Mouse (Mus musculus): Measurements from ENCODE around the gene Rnf217. TPM values are rescaled to one million over a fixed set of nuclear protein-coding genes. Genes with fewer than 3 reads are reported as not detected.

Rnf217 gene
- polyA plus RNA-seq, 1 experiment = 2.5 TPM

- Histone ChIP-seq H3K4me1 (ENCODE audit: control insufficient read depth, insufficient read depth, low read length) (peaks cover 2% of the 10 kb centered on the region), H3K4me3 (replicated peaks; ENCODE audit: extremely low read depth, low read depth, low read length) (no peak overlapping the region)
- 73% methylated on average over 3 of the region's 3 CpGs for WGBS
- DNase-seq = no peak
- TF ChIP-seq CTCF (IDR thresholded peaks at IDR 0.05; ENCODE audit: insufficient read depth, low read length) = no peak
- TF ChIP-seq POLR2A (IDR thresholded peaks at IDR 0.05; ENCODE audit: borderline replicate concordance, extremely low read depth, low read depth, low read length) = no peak
Observed at GRCm38 (mm10) chr10:31538721-31539120, 70.3 kb downstream of the Rnf217 start.

- TF ChIP-seq POLR2A (IDR thresholded peaks at IDR 0.05; ENCODE audit: borderline replicate concordance, extremely low read depth, low read depth, low read length) (no peak), CTCF (IDR thresholded peaks at IDR 0.05; ENCODE audit: insufficient read depth, low read length) (no peak)
- 53% methylated on average over 2 of the region's 2 CpGs for WGBS
- H3K4me3 ChIP-seq (replicated peaks; ENCODE audit: extremely low read depth, low read depth, low read length) = no peak overlapping the region
- no peak for DNase-seq
- peaks cover 2% of the 10 kb centered on the region for H3K4me1 ChIP-seq (ENCODE audit: control insufficient read depth, insufficient read depth, low read length)
Observed at GRCm38 (mm10) chr10:31538243-31538642, 70.7 kb downstream of the Rnf217 start.

DNA sequence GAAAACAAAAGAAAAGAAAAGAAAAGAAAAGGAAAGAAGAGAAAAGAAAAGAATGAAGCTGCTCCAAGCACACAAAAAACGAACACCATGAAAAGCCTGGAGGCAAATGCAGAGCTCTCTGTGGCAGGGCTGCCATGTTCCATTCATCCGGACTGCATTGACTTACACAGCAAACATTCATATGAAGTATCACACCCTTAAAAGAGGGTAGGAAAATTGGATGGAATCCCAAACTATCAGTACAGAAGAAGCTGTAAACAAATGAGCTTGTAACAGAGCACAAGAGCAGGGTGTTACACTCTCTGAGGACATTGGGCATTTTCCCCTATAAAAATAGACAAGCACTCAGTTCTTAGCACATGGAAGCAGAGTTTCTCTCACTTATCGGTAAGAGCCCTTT lies 71.8 kb downstream of the Rnf217 start:
- DNase-seq = no peak
- Histone ChIP-seq H3K4me1 (ENCODE audit: control insufficient read depth, insufficient read depth, low read length) (peaks cover 2% of the 10 kb centered on the region), H3K4me3 (replicated peaks; ENCODE audit: extremely low read depth, low read depth, low read length) (no peak overlapping the region)
- 52% methylated on average over 3 of the region's 3 CpGs for WGBS
- no peak for TF ChIP-seq POLR2A (IDR thresholded peaks at IDR 0.05; ENCODE audit: borderline replicate concordance, extremely low read depth, low read depth, low read length)
- TF ChIP-seq CTCF (IDR thresholded peaks at IDR 0.05; ENCODE audit: insufficient read depth, low read length) = no peak

DNA sequence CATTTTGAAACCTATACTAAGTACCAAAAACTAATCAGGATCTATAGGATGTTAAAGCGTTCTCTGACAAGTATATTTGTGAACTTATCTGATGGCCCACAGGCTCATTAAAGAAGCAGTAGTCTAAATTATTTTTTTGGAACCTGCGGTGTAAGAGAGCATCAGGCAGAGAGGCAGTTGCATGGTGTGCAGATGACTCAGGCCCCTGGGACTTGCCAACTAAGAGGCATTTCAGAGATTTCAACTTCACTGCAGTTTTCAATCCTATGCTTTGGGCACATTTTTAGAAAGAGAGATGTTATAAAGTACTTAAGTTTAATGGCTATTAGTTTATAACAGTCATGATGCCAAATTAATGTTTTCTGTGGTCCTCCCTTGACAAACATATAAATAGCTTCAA lies 73.9 kb downstream of the Rnf217 start:
- WGBS = 89% methylated on average over 2 of the region's 2 CpGs
- no peak for DNase-seq
- TF ChIP-seq CTCF (IDR thresholded peaks at IDR 0.05; ENCODE audit: insufficient read depth, low read length) (no peak), POLR2A (IDR thresholded peaks at IDR 0.05; ENCODE audit: borderline replicate concordance, extremely low read depth, low read depth, low read length) (no peak)
- no peak overlapping the region for H3K4me3 ChIP-seq (replicated peaks; ENCODE audit: extremely low read depth, low read depth, low read length)
- H3K4me1 ChIP-seq (ENCODE audit: control insufficient read depth, insufficient read depth, low read length) = peaks cover 2% of the 10 kb centered on the region

DNA sequence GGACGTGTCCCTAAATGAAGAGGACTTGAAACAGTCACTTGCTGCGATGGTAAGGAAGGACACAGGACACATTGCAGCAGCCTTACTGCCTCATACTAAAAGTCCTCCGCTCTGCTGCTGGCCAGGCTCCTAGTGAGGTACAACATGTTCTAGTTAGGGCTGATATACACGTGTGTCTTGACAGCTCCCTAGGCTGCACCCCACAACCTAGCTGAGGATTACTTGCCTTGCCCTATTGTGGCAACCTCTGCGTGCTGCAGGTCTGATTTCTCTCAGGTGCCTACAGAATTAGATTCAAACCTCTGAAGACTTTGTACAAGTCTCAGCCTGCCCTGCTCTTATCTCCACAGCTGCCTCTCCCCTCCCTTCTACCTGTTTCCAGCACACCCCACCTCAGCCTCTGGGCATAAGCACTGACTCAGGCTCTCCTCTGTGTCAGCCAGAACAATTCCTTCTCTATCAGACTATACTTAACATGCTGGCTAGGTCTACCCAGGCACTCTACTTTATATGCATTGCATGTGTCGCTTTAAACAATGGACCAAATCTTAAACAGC lies 75.6 kb downstream of the Rnf217 start:
- H3K4me1 ChIP-seq (ENCODE audit: control insufficient read depth, insufficient read depth, low read length) = peaks cover 2% of the 10 kb centered on the region
- TF ChIP-seq POLR2A (IDR thresholded peaks at IDR 0.05; ENCODE audit: borderline replicate concordance, extremely low read depth, low read depth, low read length) (no peak), CTCF (IDR thresholded peaks at IDR 0.05; ENCODE audit: insufficient read depth, low read length) (no peak)
- H3K4me3 ChIP-seq (replicated peaks; ENCODE audit: extremely low read depth, low read depth, low read length) = no peak overlapping the region
- WGBS = 80% methylated on average over 6 of the region's 6 CpGs
- no peak for DNase-seq

GRCm38 (mm10) chr10:31532782-31533181 lies 76.2 kb downstream of the Rnf217 start:
- no peak for DNase-seq
- TF ChIP-seq POLR2A (IDR thresholded peaks at IDR 0.05; ENCODE audit: borderline replicate concordance, extremely low read depth, low read depth, low read length) (no peak), CTCF (IDR thresholded peaks at IDR 0.05; ENCODE audit: insufficient read depth, low read length) (no peak)
- Histone ChIP-seq H3K4me3 (replicated peaks; ENCODE audit: extremely low read depth, low read depth, low read length) (no peak overlapping the region), H3K4me1 (ENCODE audit: control insufficient read depth, insufficient read depth, low read length) (peaks cover 2% of the 10 kb centered on the region)
- WGBS = 79% methylated on average over 2 of the region's 2 CpGs

- H3K4me1 ChIP-seq (ENCODE audit: control insufficient read depth, insufficient read depth, low read length) = no peaks in the 10 kb centered on the region
- no peak overlapping the region for H3K4me3 ChIP-seq (replicated peaks; ENCODE audit: extremely low read depth, low read depth, low read length)
- no peak for DNase-seq
- no peak for TF ChIP-seq POLR2A (IDR thresholded peaks at IDR 0.05; ENCODE audit: borderline replicate concordance, extremely low read depth, low read depth, low read length)
- TF ChIP-seq CTCF (IDR thresholded peaks at IDR 0.05; ENCODE audit: insufficient read depth, low read length) = no peak
- WGBS = 66% methylated on average over 6 of the region's 6 CpGs
Observed at GRCm38 (mm10) chr10:31528297-31528984, 80.5 kb downstream of the Rnf217 start.

- no peak for TF ChIP-seq CTCF (IDR thresholded peaks at IDR 0.05; ENCODE audit: insufficient read depth, low read length)
- WGBS = 81% methylated on average over 3 of the region's 3 CpGs
- H3K4me1 ChIP-seq (ENCODE audit: control insufficient read depth, insufficient read depth, low read length) = peaks cover 2% of the 10 kb centered on the region; the same call in 1 of the 2 replicates
- H3K4me3 ChIP-seq (replicated peaks; ENCODE audit: extremely low read depth, low read depth, low read length) = no peak overlapping the region
- no peak for DNase-seq
Observed at GRCm38 (mm10) chr10:31525705-31526104, 83.3 kb downstream of the Rnf217 start.

GRCm38 (mm10) chr10:31519420-31519819 lies 89.6 kb downstream of the Rnf217 start:
- DNase-seq = no peak
- Histone ChIP-seq H3K4me1 (ENCODE audit: control insufficient read depth, insufficient read depth, low read length) (peaks cover 2% of the 10 kb centered on the region; the same call in 1 of the 2 replicates), H3K4me3 (replicated peaks; ENCODE audit: extremely low read depth, low read depth, low read length) (no peak overlapping the region)
- 67% methylated on average over 1 of the region's 1 CpGs for WGBS
- TF ChIP-seq CTCF (IDR thresholded peaks at IDR 0.05; ENCODE audit: insufficient read depth, low read length) (peak; percentile 53), POLR2A (IDR thresholded peaks at IDR 0.05; ENCODE audit: borderline replicate concordance, extremely low read depth, low read depth, low read length) (no peak)

DNA sequence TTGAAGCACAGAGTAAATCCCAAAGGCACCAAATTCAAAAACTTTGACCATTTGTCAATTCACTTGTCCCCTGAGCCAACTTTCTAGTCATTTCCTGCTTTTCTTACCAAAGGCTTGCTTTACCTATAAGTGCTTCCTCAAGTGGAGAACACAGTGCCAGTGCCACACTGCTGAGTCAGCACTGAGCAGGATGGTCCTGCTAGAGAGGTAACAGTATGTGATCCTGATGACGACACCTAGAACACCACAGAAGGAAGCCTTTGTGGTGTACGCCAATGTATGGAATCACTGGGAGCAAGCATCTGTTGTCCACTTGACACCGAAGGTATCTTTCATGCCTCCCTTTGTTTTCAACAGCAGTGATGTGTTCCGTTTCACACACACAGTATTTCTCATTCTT lies 90.8 kb downstream of the Rnf217 start:
- 92% methylated on average over 4 of the region's 4 CpGs for WGBS
- DNase-seq = no peak
- no peak overlapping the region for H3K4me3 ChIP-seq (replicated peaks; ENCODE audit: extremely low read depth, low read depth, low read length)
- H3K4me1 ChIP-seq (ENCODE audit: control insufficient read depth, insufficient read depth, low read length) = peaks cover 2% of the 10 kb centered on the region; the same call in 1 of the 2 replicates
- TF ChIP-seq POLR2A (IDR thresholded peaks at IDR 0.05; ENCODE audit: borderline replicate concordance, extremely low read depth, low read depth, low read length) (no peak), CTCF (IDR thresholded peaks at IDR 0.05; ENCODE audit: insufficient read depth, low read length) (no peak)
